Mouse (Mus musculus): ENCODE data around the gene Kif3b. TPM values are rescaled to one million over a fixed set of nuclear protein-coding genes. Genes with fewer than 3 reads are reported as not detected.

The Kif3b gene
- 6.0 and 6.7 TPM in 2 replicates for polyA plus RNA-seq (2015; fragmentation: Nextera tagmentation; extraction: Ambion mirVana)

- Histone ChIP-seq H3K9me3 (replicated peaks; ENCODE audit: low read length) (no peaks in the 10 kb centered on the region), H3K4me3 (replicated peaks; ENCODE audit: low read depth, low read length) (peak within 1 kb of the TSS; percentile 86), H3K36me3 (ENCODE audit: insufficient read depth, low read length) (peaks cover 4% of the 10 kb centered on the region; the same call in 1 of the 2 replicates), H3K9ac (ENCODE audit: low read depth, low read length) (peak within 1 kb of the TSS; percentile 86), H3K27me3 (ENCODE audit: insufficient read depth, low read length) (no peaks in the 10 kb centered on the region), H3K27ac (peak within 1 kb of the TSS; percentile 54), H3K4me1 (replicated peaks; ENCODE audit: insufficient read depth, low read length) (0 out of 2 replicates have a peak, but pooled peaks cover 3% of the 10 kb centered on the region), H3K4me2 (ENCODE audit: low read length) (peak within 1 kb of the TSS; percentile 95)
- no peak for TF ChIP-seq CTCF (IDR thresholded peaks at IDR 0.05; ENCODE audit: low read depth)
- ATAC-seq (replicated peaks; ENCODE audit: low FRiP score, low read depth) (peak; percentile 91), DNase-seq (ENCODE audit: low spot score) (peak; percentile 95)
- 1% methylated on average over 63 of the region's 63 CpGs for WGBS
Observed at GRCm38 (mm10) chr2:153290938-153291928, at the start of gene Kif3b. Gene Kif3b (plus strand): TSS chr2:153291413.

DNA sequence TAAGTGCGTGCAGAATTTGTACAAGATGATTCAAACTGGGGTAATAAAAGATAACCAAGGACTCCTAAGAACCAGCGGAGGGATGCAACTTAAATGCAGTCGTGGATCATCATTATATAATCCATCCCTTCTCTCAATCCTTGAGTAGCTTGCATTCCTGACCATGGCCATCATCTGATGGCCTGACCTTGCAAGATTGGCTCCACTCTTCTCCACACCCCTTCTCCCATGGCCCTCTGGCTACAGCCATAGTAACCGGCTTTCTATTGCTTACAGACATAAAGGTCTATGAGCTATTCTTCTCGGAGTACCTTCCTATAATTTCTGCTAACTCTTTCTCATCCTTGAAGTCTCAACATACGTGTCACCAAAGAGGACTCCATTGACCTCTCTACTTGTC is 49.1 kb upstream of the Kif3b start:
- Histone ChIP-seq H3K36me3 (ENCODE audit: insufficient read depth, low read length) (no peaks in the 10 kb centered on the region), H3K4me3 (replicated peaks; ENCODE audit: low read depth, low read length) (peak overlapping the region; percentile 99), H3K9ac (ENCODE audit: low read depth, low read length) (peak overlapping the region; percentile 99), H3K4me1 (replicated peaks; ENCODE audit: insufficient read depth, low read length) (peaks cover 15% of the 10 kb centered on the region; the same call in 1 of the 2 replicates), H3K27ac (0 out of 2 replicates have a peak overlapping the region, but pooled peaks have one; percentile 95), H3K4me2 (ENCODE audit: low read length) (peak overlapping the region; percentile 90), H3K9me3 (replicated peaks; ENCODE audit: low read length) (no peaks in the 10 kb centered on the region), H3K27me3 (ENCODE audit: insufficient read depth, low read length) (no peaks in the 10 kb centered on the region)
- no peak for TF ChIP-seq CTCF (IDR thresholded peaks at IDR 0.05; ENCODE audit: low read depth)
- ATAC-seq (replicated peaks; ENCODE audit: low FRiP score, low read depth) (no peak), DNase-seq (ENCODE audit: low spot score) (no peak)
- WGBS = 55% methylated on average over 6 of the region's 6 CpGs

DNA sequence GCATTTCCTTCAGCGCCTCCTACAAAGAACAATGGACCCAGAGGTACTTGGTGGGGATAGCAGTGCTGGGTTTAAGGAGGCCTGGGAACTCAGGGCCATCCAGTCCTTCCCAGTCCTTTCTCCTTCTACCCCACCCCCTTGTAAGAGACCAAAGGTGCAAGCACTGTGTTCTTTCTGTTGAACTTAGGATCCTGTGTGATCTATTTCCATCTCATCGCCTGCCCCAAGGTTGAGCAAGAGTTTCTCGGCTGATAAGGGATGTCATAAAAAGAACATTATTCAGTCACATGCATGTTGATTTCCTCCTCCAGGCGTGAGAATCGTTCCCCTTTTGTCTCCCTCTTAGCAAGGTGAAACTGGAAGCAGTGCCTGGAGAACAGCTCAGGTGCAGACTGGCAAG is 41.5 kb upstream of the Kif3b start:
- no peaks in the 10 kb centered on the region for H3K9me3 ChIP-seq (replicated peaks; ENCODE audit: low read length)
- ATAC-seq (replicated peaks; ENCODE audit: low FRiP score, low read depth) (no peak), DNase-seq (ENCODE audit: low spot score) (no peak)
- TF ChIP-seq CTCF (IDR thresholded peaks at IDR 0.05; ENCODE audit: low read depth) = no peak
- no peak overlapping the region for H3K9ac ChIP-seq (ENCODE audit: low read depth, low read length)
- WGBS = 83% methylated on average over 5 of the region's 5 CpGs
- H3K4me1 ChIP-seq (replicated peaks; ENCODE audit: insufficient read depth, low read length) = no peaks in the 10 kb centered on the region
- H3K36me3 ChIP-seq (ENCODE audit: insufficient read depth, low read length) = peaks cover 17% of the 10 kb centered on the region
- no peak overlapping the region for H3K4me2 ChIP-seq (ENCODE audit: low read length)
- H3K27ac ChIP-seq = no peak overlapping the region
- H3K27me3 ChIP-seq (ENCODE audit: insufficient read depth, low read length) = no peaks in the 10 kb centered on the region
- H3K4me3 ChIP-seq (replicated peaks; ENCODE audit: low read depth, low read length) = no peak overlapping the region

DNA sequence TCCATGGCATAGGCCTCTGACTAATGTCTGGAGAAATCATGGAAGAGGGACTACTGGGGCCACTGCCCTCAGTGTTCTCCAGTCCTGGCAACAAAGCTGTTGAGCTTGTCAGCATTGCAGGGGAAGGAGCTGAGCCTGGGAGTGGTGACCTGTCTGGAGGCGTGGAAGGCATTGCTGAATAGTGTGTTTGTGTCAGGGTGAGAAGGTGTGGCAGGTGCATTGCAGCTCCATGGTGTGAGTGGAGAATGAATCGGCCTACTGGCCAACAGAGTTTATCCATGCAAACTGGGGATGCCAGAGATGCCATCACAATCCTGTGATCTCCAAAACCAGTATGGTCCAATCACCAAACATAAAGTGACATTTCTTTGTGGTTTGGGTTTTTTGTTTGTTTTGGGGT is 34.6 kb upstream of the Kif3b start:
- Histone ChIP-seq H3K9me3 (replicated peaks; ENCODE audit: low read length) (no peaks in the 10 kb centered on the region), H3K27me3 (ENCODE audit: insufficient read depth, low read length) (no peaks in the 10 kb centered on the region), H3K4me2 (ENCODE audit: low read length) (no peak overlapping the region), H3K9ac (ENCODE audit: low read depth, low read length) (no peak overlapping the region), H3K4me3 (replicated peaks; ENCODE audit: low read depth, low read length) (no peak overlapping the region), H3K36me3 (ENCODE audit: insufficient read depth, low read length) (peaks cover 13% of the 10 kb centered on the region), H3K4me1 (replicated peaks; ENCODE audit: insufficient read depth, low read length) (no peaks in the 10 kb centered on the region), H3K27ac (no peak overlapping the region)
- DNase-seq (ENCODE audit: low spot score) (no peak), ATAC-seq (replicated peaks; ENCODE audit: low FRiP score, low read depth) (no peak)
- 92% methylated on average over 2 of the region's 2 CpGs for WGBS
- TF ChIP-seq CTCF (IDR thresholded peaks at IDR 0.05; ENCODE audit: low read depth) = no peak

DNA sequence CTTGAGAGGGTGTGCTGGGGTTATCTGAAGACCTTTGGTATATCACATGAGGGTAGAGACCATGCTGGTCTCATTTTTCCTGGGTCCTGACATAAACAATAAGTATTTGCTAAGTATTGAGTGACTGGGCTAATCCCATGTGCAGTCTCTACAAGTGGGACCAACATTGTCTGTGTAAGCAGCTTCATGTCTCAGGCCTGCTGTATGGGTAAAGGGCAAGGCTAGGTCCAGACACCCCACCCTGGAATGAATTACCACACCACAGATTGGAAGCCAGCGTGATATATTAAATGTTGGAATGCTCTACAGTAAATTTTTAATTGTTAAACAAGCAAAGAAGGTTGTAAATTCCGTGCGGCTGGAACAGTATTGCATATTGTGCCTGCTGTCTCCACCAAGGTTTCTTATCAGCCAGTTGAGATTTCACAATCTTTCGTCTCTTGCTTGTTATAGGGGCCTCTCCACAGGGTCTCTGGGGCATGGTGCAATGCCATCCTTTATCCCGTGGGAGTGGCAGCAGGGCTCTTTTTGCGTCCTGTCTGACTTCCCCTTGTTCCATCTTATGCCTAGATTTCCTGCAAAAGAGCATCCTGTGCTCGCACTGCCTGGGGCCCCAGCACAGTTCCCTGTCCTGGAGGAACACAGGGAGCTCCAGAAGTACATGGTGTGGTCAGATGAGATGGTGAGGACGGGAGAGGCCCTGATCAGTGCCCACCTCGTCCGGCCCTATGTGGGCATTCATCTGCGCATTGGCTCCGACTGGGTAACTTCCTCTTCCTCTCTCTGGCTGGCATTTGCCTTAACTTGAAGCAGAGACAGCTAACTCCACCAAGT is 32.0 kb upstream of the Kif3b start:
- no peak for TF ChIP-seq CTCF (IDR thresholded peaks at IDR 0.05; ENCODE audit: low read depth)
- Histone ChIP-seq H3K9me3 (replicated peaks; ENCODE audit: low read length) (no peaks in the 10 kb centered on the region), H3K27me3 (ENCODE audit: insufficient read depth, low read length) (no peaks in the 10 kb centered on the region), H3K4me2 (ENCODE audit: low read length) (no peak overlapping the region), H3K9ac (ENCODE audit: low read depth, low read length) (no peak overlapping the region), H3K27ac (no peak overlapping the region), H3K4me1 (replicated peaks; ENCODE audit: insufficient read depth, low read length) (no peaks in the 10 kb centered on the region), H3K36me3 (ENCODE audit: insufficient read depth, low read length) (peaks cover 26% of the 10 kb centered on the region), H3K4me3 (replicated peaks; ENCODE audit: low read depth, low read length) (no peak overlapping the region)
- ATAC-seq (replicated peaks; ENCODE audit: low FRiP score, low read depth) (no peak), DNase-seq (ENCODE audit: low spot score) (peak; percentile 25)
- 64% methylated on average over 12 of the region's 12 CpGs for WGBS
